Mouse (Mus musculus) heart, postnatal 4 days (tissue): ENCODE data around the gene Epha4. TPM values are rescaled to one million over a fixed set of nuclear protein-coding genes. Genes with fewer than 3 reads are reported as not detected.

ENCODE experiments used
- DNase-seq: peaks from one replicate; pipeline ENCODE4 v3.0.0; 2021
- total RNA-seq, 2 experiments: library from RNA; stranded (reverse); gene quantifications; 2 replicates each; pipeline ENCODE4 v1.2.3; 2021

Epha4 gene
- total RNA-seq, 2 experiments from 2014 or later: 22.4 to 25.4 TPM

DNA sequence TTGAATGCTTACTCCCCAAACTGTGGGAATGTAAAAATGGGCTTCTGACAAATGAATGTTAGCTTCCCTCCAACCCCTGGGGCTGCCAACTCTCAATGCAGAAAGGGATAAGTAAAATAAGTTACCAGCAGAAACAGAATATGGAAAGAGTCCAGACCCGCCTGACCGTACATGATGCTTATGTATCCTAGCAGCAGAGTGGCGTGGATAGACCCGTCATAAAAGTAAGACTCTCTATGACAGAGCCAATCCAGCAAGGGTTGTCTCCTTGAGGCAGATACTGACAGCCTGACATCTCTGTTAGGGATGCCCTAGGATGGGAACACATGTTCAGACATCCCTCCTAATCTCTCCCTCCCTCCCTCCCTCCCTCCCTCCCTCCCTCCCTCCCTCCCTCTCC lies 111.9 kb downstream of the Epha4 start:
- DNase-seq: no peak

DNA sequence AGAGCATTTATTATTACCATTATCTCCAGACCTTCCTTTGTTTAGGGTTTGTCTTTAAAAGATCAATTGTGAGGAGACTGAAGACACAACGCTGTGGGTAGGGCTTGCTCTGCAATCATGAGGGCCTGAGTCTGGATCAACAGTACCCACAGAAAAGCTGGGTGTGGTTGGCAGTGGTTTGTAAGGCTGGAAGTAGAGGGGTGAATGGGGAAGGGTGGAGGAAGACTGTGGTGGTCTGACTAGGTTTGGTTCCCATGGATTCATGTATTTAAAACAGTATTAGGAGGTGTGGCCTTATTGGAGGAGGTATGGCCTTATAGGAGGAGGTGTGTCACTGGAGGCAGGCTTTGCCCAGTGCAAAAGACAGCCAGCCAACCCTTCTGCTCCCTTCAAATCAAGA lies 113.4 kb downstream of the Epha4 start:
- DNase-seq: no peak

- no peak for DNase-seq
Measured at GRCm38 (mm10) chr1:77391590-77391989, 123.3 kb downstream of the Epha4 start.

GRCm38 (mm10) chr1:77389069-77389468 lies 125.8 kb downstream of the Epha4 start:
- no peak for DNase-seq

DNA sequence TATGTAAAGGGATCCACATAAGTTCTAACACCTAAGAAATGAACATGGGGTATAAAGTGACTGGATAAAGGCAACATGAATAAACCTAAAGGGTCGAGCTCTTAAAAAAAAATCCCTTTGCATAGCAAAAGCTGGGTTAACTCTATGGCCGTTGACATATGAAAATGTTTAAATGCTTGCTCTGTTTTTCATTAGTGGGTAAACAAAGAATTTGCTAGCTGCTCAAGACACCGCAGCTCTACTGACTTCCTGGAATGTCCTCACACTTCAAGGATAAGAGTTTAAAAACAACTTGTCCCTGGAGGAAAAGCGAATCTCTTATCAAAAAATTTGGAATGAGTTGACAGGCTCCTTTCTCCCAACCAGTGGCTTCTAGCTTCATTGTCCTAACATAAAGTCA lies 126.3 kb downstream of the Epha4 start:
- DNase-seq: no peak

DNA sequence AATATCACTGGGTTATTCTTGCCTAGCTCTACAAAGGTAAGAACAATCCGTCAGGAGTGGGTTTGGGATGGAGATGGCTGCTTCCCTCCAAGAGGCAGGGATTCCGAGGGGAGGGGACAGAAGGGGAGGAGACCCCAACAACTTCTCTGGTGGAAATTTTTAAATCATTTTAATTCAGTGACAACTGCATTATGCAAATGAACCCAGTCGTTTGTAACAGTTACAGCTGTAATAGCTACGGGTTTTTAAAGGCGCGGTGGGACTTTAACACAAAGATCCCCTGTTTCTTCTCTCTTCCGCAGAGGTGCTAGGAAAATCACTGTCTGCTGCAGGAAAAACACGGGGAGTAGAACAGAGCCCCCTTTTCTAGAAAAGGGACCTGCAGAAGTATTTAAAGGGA lies 129.3 kb downstream of the Epha4 start:
- no peak for DNase-seq

DNA sequence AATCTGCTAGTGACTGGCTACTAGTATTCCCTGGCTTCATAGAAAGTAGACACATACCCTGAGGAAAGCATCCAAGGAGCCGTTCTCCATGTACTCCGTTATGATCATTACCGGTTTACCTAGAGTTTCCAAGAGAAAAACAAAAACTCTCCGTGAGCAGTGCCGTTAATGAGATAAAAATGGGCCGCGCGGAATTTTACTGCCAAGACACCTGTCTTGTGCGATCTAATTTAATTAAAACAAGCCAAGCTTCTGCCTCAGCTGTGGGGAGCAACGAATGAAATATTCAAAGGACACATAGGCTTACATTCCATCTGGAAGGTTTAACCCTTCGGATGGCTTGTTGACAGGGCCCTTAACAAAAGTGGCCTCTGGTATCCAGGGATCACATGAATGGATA lies 131.4 kb downstream of the Epha4 start:
- DNase-seq: no peak

- no peak for DNase-seq
Measured at GRCm38 (mm10) chr1:77377550-77377980, 137.3 kb downstream of the Epha4 start.

- DNase-seq: no peak
Measured at GRCm38 (mm10) chr1:77374054-77374453, 140.8 kb downstream of the Epha4 start.

GRCm38 (mm10) chr1:77370921-77371320 lies 144.0 kb downstream of the Epha4 start:
- peak; percentile 61 for DNase-seq

DNA sequence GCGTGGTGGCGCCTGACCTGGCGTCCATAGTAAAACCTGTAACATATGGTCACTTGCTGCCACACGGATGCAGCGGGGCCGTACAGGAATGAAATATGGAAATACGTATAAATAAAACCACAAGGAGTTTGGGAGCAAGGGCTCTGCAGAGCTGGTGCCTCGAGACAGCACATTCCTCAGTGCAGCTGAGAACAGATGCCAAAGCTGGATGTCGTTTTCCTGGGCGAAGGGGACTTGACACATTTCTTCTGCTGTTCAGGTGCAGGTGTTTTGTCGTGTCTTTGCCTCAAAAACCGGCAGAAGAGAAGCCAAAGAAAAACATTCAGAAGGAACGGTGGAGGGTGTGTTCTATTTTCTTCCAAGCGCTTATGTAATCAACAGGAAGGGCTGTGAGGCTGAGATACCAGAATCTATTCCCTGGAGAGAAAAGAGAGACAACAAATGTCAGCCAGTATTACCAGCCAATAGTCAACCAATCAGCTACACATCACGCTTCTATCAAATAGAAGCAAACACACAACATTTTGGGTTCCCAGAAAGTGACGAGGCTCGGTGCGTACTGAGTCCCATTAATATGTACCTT lies 145.5 kb downstream of the Epha4 start:
- no peak for DNase-seq

GRCm38 (mm10) chr1:77365850-77366249 lies 149.0 kb downstream of the Epha4 start:
- DNase-seq: no peak

DNA sequence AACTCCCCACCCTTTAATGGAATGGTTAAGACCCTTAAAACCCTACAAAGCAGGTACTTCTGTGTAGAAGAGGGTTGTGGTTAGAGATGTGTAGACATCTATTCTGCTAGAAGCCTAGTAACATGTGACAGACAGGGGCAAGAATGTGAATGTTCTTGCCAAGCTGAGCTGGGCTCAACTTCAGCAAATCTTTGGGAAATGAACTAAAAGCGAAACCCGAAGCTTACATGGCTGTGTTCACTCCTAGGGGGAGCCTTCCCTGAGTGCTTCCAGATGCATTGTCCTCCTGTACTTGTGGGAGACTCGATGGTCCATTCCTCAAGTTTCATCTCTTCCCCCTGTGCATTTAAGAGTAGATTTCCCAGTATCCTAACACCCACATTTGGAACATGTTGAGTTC lies 150.3 kb downstream of the Epha4 start:
- no peak for DNase-seq

DNA sequence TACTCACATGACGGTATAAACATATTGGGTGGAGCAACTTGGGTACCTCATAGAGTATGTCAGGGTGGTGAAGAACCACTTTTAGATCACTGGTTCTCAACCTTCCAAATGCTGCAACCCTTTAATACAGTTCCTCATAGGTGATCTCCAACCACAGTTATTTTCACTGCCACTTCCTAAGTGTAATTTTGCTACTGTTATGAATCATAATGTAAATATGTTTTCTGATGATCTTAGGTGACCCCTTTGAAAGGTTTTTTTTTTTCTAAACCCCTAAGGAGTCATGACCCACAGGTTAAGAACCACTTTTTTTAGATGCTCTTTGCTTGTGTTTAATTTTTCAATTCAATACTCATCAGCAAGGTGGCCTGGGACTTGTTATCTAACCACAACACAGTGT lies 151.0 kb downstream of the Epha4 start:
- DNase-seq: no peak

- DNase-seq: no peak
Measured at GRCm38 (mm10) chr1:77346459-77346858, 168.4 kb downstream of the Epha4 start.

- DNase-seq: no peak
Measured at GRCm38 (mm10) chr1:77343792-77344191, 171.1 kb downstream of the Epha4 start.

DNA sequence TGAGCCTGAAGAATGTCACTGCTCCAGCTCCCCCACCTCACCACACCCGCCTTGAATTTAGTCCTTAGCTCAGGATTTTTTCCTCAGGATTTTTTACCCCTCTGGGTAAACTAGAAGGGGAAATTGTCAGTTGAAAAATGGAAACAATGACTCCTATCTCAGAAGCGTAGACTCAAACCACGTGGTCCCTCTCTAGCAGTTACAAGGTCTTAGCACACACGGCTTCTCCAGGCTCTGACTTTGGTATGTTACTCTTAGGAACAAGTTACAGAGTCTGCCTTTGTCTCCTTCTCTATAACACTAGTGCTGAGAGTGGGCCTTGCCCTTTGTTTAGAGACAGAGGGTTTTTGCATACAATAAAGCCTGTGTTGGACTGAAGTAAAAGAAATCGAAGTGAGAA lies 175.2 kb downstream of the Epha4 start:
- no peak for DNase-seq

DNA sequence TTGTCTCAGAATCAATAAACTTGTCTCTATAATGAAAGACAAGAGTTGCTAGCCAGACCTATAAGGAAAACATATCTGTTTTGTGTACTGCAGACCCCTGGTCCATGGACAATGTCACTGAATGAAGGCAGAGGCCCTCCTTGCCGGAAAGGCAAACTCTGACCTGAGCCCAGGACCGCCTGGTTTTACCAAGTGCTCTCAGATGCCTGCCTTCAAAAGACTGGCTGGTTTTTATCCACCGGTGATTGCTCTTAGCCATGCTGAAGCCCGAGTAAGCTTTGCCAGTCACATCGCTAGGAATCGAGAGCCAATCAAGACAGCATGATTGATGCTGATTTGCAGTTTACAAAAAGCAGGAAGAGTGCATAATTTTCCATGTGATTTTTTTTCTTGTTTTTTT lies 176.5 kb downstream of the Epha4 start:
- DNase-seq: no peak

- no peak for DNase-seq
Measured at GRCm38 (mm10) chr1:77336937-77337336, 178.0 kb downstream of the Epha4 start.

GRCm38 (mm10) chr1:77318597-77319127 lies 196.2 kb downstream of the Epha4 start:
- no peak for DNase-seq
